Mouse (Mus musculus) adrenal gland, postnatal 4 days (tissue): Measurements from ENCODE around the gene Rnf2. TPM values are rescaled to one million over a fixed set of nuclear protein-coding genes. Genes with fewer than 3 reads are reported as not detected.
"Not testable (repeated sequence)": the region's sequence is repeated elsewhere in the genome, so short reads cannot be mapped to it uniquely, and the experiment has no call there.

Source experiments
- DNase-seq, 2 experiments: peaks; one replicate each; pipeline ENCODE4 v3.0.0; 2021 to 2022; ENCODE audit warnings: low spot score in 2 of 2, mixed read lengths in 2 of 2
- total RNA-seq, 2 experiments: library from RNA; stranded (reverse); gene quantifications; 2 replicates each; pipeline ENCODE4 v1.2.3; 2021

Rnf2 gene
- total RNA-seq, 2 experiments from 2014 or later: 77.9 to 82.5 TPM

GRCm38 (mm10) chr1:151489806-151490205, 10.9 kb downstream of the Rnf2 start:
- no peak for DNase-seq

- no peak for DNase-seq
Observed at GRCm38 (mm10) chr1:151484754-151485153, 16.0 kb downstream of the Rnf2 start.

GRCm38 (mm10) chr1:151483568-151483967, 17.2 kb downstream of the Rnf2 start:
- no peak for DNase-seq

- DNase-seq: no peak
Observed at GRCm38 (mm10) chr1:151482497-151482896, 18.3 kb downstream of the Rnf2 start.

GRCm38 (mm10) chr1:151472386-151472785, 28.4 kb downstream of the Rnf2 start:
- DNase-seq: not testable (repeated sequence)

GRCm38 (mm10) chr1:151471429-151471828, 29.3 kb downstream of the Rnf2 start:
- DNase-seq: no peak

- no peak for DNase-seq
Observed at GRCm38 (mm10) chr1:151466571-151466970, 34.2 kb downstream of the Rnf2 start.

- no peak for DNase-seq
Observed at GRCm38 (mm10) chr1:151464914-151465313, 35.8 kb downstream of the Rnf2 start.

- no peak for DNase-seq
Observed at GRCm38 (mm10) chr1:151461265-151461664, 39.5 kb downstream of the Rnf2 start.

- no peak for DNase-seq
Observed at GRCm38 (mm10) chr1:151457087-151457486, 43.7 kb downstream of the Rnf2 start.

GRCm38 (mm10) chr1:151451946-151452345, 48.8 kb downstream of the Rnf2 start:
- no peak for DNase-seq

GRCm38 (mm10) chr1:151450851-151451250, 49.9 kb downstream of the Rnf2 start:
- DNase-seq: no peak

- no peak for DNase-seq
Observed at GRCm38 (mm10) chr1:151449866-151450265, 50.9 kb downstream of the Rnf2 start.

GRCm38 (mm10) chr1:151435431-151435830, 65.3 kb downstream of the Rnf2 start:
- DNase-seq: no peak

- no peak for DNase-seq
Observed at GRCm38 (mm10) chr1:151429316-151429715, 71.4 kb downstream of the Rnf2 start.

- DNase-seq: peak; percentile 79 to 91
Observed at GRCm38 (mm10) chr1:151428263-151429221, 72.2 kb downstream of the Rnf2 start, which contains the start of the genes Swt1 and Trmt1l. TSS of gene Swt1 (minus strand) at chr1:151428455. TSS of gene Trmt1l (plus strand) at chr1:151428542.

GRCm38 (mm10) chr1:151427888-151428262, 72.9 kb downstream of the Rnf2 start:
- no peak for DNase-seq

- no peak for DNase-seq
Observed at GRCm38 (mm10) chr1:151426947-151427600, 73.7 kb downstream of the Rnf2 start.

GRCm38 (mm10) chr1:151422178-151422577, 78.6 kb downstream of the Rnf2 start:
- DNase-seq: no peak

- no peak for DNase-seq
Observed at GRCm38 (mm10) chr1:151409827-151410226, 90.9 kb downstream of the Rnf2 start.
